Mouse (Mus musculus): Measurements from ENCODE around the gene Lgi4. TPM values are rescaled to one million over a fixed set of nuclear protein-coding genes. Genes with fewer than 3 reads are reported as not detected.

Gene Lgi4
- polyA plus RNA-seq, 1 experiment from 2014 or later: 2.1 TPM

- H3K4me3 ChIP-seq (replicated peaks): peak overlapping the region; percentile 17
- peaks cover 56% of the 10 kb centered on the region for H3K27me3 ChIP-seq
- no peak overlapping the region for H3K27ac ChIP-seq (replicated peaks)
- H3K36me3 ChIP-seq: no peaks in the 10 kb centered on the region
- peak overlapping the region; percentile 46 for H3K4me2 ChIP-seq (replicated peaks)
- H3K4me1 ChIP-seq: peaks cover 57% of the 10 kb centered on the region
- WGBS: 5% methylated on average over 22 of the region's 22 CpGs
- H3K9me3 ChIP-seq (replicated peaks): no peaks in the 10 kb centered on the region
- ATAC-seq (ENCODE audit: insufficient number of reproducible peaks, low FRiP score, low TSS enrichment, low read depth): no peak
- H3K9ac ChIP-seq: no peak overlapping the region
These were observed 6.9 kb upstream of the Lgi4 start for GRCm38 (mm10) chr7:31052251-31052635.

- 3% methylated on average over 34 of the region's 34 CpGs for WGBS
- H3K9me3 ChIP-seq (replicated peaks): no peaks in the 10 kb centered on the region
- no peak overlapping the region for H3K27ac ChIP-seq (replicated peaks)
- H3K4me1 ChIP-seq: peaks cover 57% of the 10 kb centered on the region
- H3K27me3 ChIP-seq: peaks cover 56% of the 10 kb centered on the region
- no peaks in the 10 kb centered on the region for H3K36me3 ChIP-seq
- no peak for ATAC-seq (ENCODE audit: insufficient number of reproducible peaks, low FRiP score, low TSS enrichment, low read depth)
- H3K4me3 ChIP-seq (replicated peaks): peak overlapping the region; percentile 17
- no peak overlapping the region for H3K9ac ChIP-seq
- peak overlapping the region; percentile 46 for H3K4me2 ChIP-seq (replicated peaks)
These were observed 6.3 kb upstream of the Lgi4 start for GRCm38 (mm10) chr7:31052636-31053434.

- H3K4me3 ChIP-seq (replicated peaks): no peak overlapping the region
- 32% methylated on average over 10 of the region's 10 CpGs for WGBS
These were observed 5.2 kb upstream of the Lgi4 start for GRCm38 (mm10) chr7:31053882-31054447.

GRCm38 (mm10) chr7:31054661-31055320, 4.4 kb upstream of the Lgi4 start:
- Histone ChIP-seq H3K4me3 (replicated peaks) (peak overlapping the region; percentile 33), H3K4me1 (peaks cover 57% of the 10 kb centered on the region), H3K36me3 (no peaks in the 10 kb centered on the region), H3K9ac (no peak overlapping the region), H3K27me3 (peaks cover 43% of the 10 kb centered on the region), H3K27ac (replicated peaks) (peak overlapping the region; percentile 52), H3K4me2 (replicated peaks) (peak overlapping the region; percentile 45), H3K9me3 (replicated peaks) (no peaks in the 10 kb centered on the region)
- 44% methylated on average over 11 of the region's 11 CpGs for WGBS
- ATAC-seq (ENCODE audit: insufficient number of reproducible peaks, low FRiP score, low TSS enrichment, low read depth): no peak

More at GRCm38 (mm10) chr7:31053882-31054447, 5.2 kb upstream of the Lgi4 start:
- no peaks in the 10 kb centered on the region for H3K9me3 ChIP-seq (replicated peaks)
- peaks cover 50% of the 10 kb centered on the region for H3K27me3 ChIP-seq
- no peak for ATAC-seq (ENCODE audit: insufficient number of reproducible peaks, low FRiP score, low TSS enrichment, low read depth)
- H3K27ac ChIP-seq (replicated peaks): 0 out of 2 replicates have a peak overlapping the region, but pooled peaks have one; percentile 12
- H3K36me3 ChIP-seq: no peaks in the 10 kb centered on the region
- no peak overlapping the region for H3K9ac ChIP-seq
- H3K4me2 ChIP-seq (replicated peaks): peak overlapping the region; percentile 45
- peaks cover 58% of the 10 kb centered on the region for H3K4me1 ChIP-seq

- Histone ChIP-seq H3K4me2 (replicated peaks) (peak overlapping the region; percentile 45), H3K9ac (no peak overlapping the region), H3K4me3 (replicated peaks) (peak overlapping the region; percentile 33), H3K36me3 (no peaks in the 10 kb centered on the region), H3K9me3 (replicated peaks) (no peaks in the 10 kb centered on the region), H3K27ac (replicated peaks) (peak overlapping the region; percentile 52), H3K4me1 (peaks cover 51% of the 10 kb centered on the region), H3K27me3 (peaks cover 37% of the 10 kb centered on the region)
- WGBS: 6% methylated on average over 10 of the region's 10 CpGs
- ATAC-seq (ENCODE audit: insufficient number of reproducible peaks, low FRiP score, low TSS enrichment, low read depth): peak; percentile 88
These were observed 3.8 kb upstream of the Lgi4 start for GRCm38 (mm10) chr7:31055354-31055824.

- H3K9ac ChIP-seq: no peak overlapping the region
- WGBS: 39% methylated on average over 3 of the region's 4 CpGs
- H3K4me1 ChIP-seq: peaks cover 47% of the 10 kb centered on the region
- H3K4me3 ChIP-seq (replicated peaks): no peak overlapping the region; the same call in 1 of the 2 replicates
- peak overlapping the region; percentile 58 for H3K27ac ChIP-seq (replicated peaks)
- 0 out of 2 replicates have a peak overlapping the region, but pooled peaks have one; percentile 45 for H3K4me2 ChIP-seq (replicated peaks)
- no peaks in the 10 kb centered on the region for H3K36me3 ChIP-seq
- ATAC-seq (ENCODE audit: insufficient number of reproducible peaks, low FRiP score, low TSS enrichment, low read depth): no peak
- peaks cover 32% of the 10 kb centered on the region for H3K27me3 ChIP-seq
- H3K9me3 ChIP-seq (replicated peaks): no peaks in the 10 kb centered on the region
These were observed 3.3 kb upstream of the Lgi4 start for GRCm38 (mm10) chr7:31055883-31056282.

GRCm38 (mm10) chr7:31056448-31056847, 2.7 kb upstream of the Lgi4 start:
- H3K27me3 ChIP-seq: peaks cover 27% of the 10 kb centered on the region
- WGBS: 73% methylated on average over 7 of the region's 7 CpGs
- H3K36me3 ChIP-seq: no peaks in the 10 kb centered on the region
- ATAC-seq (ENCODE audit: insufficient number of reproducible peaks, low FRiP score, low TSS enrichment, low read depth): no peak
- no peak overlapping the region for H3K4me2 ChIP-seq (replicated peaks)
- peaks cover 41% of the 10 kb centered on the region for H3K4me1 ChIP-seq
- H3K9me3 ChIP-seq (replicated peaks): no peaks in the 10 kb centered on the region
- H3K9ac ChIP-seq: no peak overlapping the region
- no peak overlapping the region for H3K27ac ChIP-seq (replicated peaks)
- H3K4me3 ChIP-seq (replicated peaks): no peak overlapping the region

- Histone ChIP-seq H3K9me3 (replicated peaks) (no peaks in the 10 kb centered on the region), H3K27me3 (peaks cover 21% of the 10 kb centered on the region), H3K4me1 (peaks cover 35% of the 10 kb centered on the region), H3K36me3 (no peaks in the 10 kb centered on the region), H3K9ac (no peak within 1 kb of the TSS), H3K4me2 (replicated peaks) (no peak within 1 kb of the TSS), H3K27ac (replicated peaks) (peak within 1 kb of the TSS; percentile 58), H3K4me3 (replicated peaks) (no peak within 1 kb of the TSS)
- 79% methylated on average over 2 of the region's 2 CpGs for WGBS
- ATAC-seq (ENCODE audit: insufficient number of reproducible peaks, low FRiP score, low TSS enrichment, low read depth): no peak
These were observed 2.1 kb upstream of the Lgi4 start, which contains the start of gene Fxyd1 for GRCm38 (mm10) chr7:31057071-31057470. Gene Fxyd1, minus strand, starts transcription at chr7:31057199.

GRCm38 (mm10) chr7:31057730-31058129, 1.4 kb upstream of the Lgi4 start:
- Histone ChIP-seq H3K9ac (no peak overlapping the region), H3K4me2 (replicated peaks) (no peak overlapping the region), H3K9me3 (replicated peaks) (no peaks in the 10 kb centered on the region), H3K27ac (replicated peaks) (no peak overlapping the region), H3K27me3 (peaks cover 14% of the 10 kb centered on the region), H3K36me3 (no peaks in the 10 kb centered on the region), H3K4me1 (peaks cover 28% of the 10 kb centered on the region), H3K4me3 (replicated peaks) (no peak overlapping the region)
- WGBS: 67% methylated on average over 5 of the region's 5 CpGs
- no peak for ATAC-seq (ENCODE audit: insufficient number of reproducible peaks, low FRiP score, low TSS enrichment, low read depth)

GRCm38 (mm10) chr7:31058211-31058610, 931 bp upstream of the Lgi4 start:
- Histone ChIP-seq H3K36me3 (no peaks in the 10 kb centered on the region), H3K27me3 (peaks cover 9% of the 10 kb centered on the region; the same call in 1 of the 2 replicates), H3K27ac (replicated peaks) (no peak overlapping the region), H3K9me3 (replicated peaks) (no peaks in the 10 kb centered on the region), H3K4me1 (peaks cover 23% of the 10 kb centered on the region), H3K9ac (no peak overlapping the region), H3K4me3 (replicated peaks) (no peak overlapping the region), H3K4me2 (replicated peaks) (no peak overlapping the region)
- WGBS: 79% methylated on average over 6 of the region's 6 CpGs
- no peak for ATAC-seq (ENCODE audit: insufficient number of reproducible peaks, low FRiP score, low TSS enrichment, low read depth)
